Mouse (Mus musculus) embryonic facial prominence, embryonic 12.5 days (tissue): ENCODE data around the gene Rapgef4. TPM values are rescaled to one million over a fixed set of nuclear protein-coding genes. Genes with fewer than 3 reads are reported as not detected.
A peak's percentile ranks its signal among the peaks of the same experiment; 100 is the strongest.

ENCODE experiments used
- ATAC-seq: fragments of 200-750 bp; cut with Nextera tagmentation; 2 replicates; pipeline ENCODE4 v1.8.0; 2017; ENCODE audit not compliant: insufficient number of reproducible peaks, insufficient read depth, low FRiP score, low TSS enrichment
- H3K27ac ChIP-seq: fragments of 300-500 bp; sonication (generic); 2 replicates; pipeline ENCODE4 v1.5.1; 2016; ENCODE audit warnings: mild to moderate bottlenecking
- H3K27me3 ChIP-seq: fragments of 300-500 bp; sonication (generic); 2 replicates; pipeline ENCODE4 v1.6.1; 2016; ENCODE audit warnings: mild to moderate bottlenecking, moderate library complexity
- H3K36me3 ChIP-seq: fragments of 300-500 bp; sonication (generic); 2 replicates; pipeline ENCODE4 v1.6.1; 2016; ENCODE audit warnings: mild to moderate bottlenecking
- H3K4me1 ChIP-seq: fragments of 300-500 bp; sonication (generic); 2 replicates; pipeline ENCODE4 v1.6.1; 2016
- H3K4me2 ChIP-seq: fragments of 300-500 bp; sonication (generic); replicated peaks from 2 replicates; pipeline ENCODE4 v1.6.1; 2016; ENCODE audit warnings: mild to moderate bottlenecking, moderate library complexity
- H3K4me3 ChIP-seq: fragments of 300-500 bp; sonication (generic); 2 replicates; pipeline ENCODE4 v1.5.1; 2016; ENCODE audit warnings: mild to moderate bottlenecking
- H3K9ac ChIP-seq: fragments of 300-500 bp; sonication (generic); 2 replicates; pipeline ENCODE4 v1.6.1; 2016; ENCODE audit warnings: mild to moderate bottlenecking, moderate library complexity
- H3K9me3 ChIP-seq: fragments of 300-500 bp; sonication (generic); 2 replicates; pipeline ENCODE4 v1.6.1; 2016; ENCODE audit warnings: mild to moderate bottlenecking, moderate library complexity
- WGBS: fragments of 180-500 bp; shearing (Covaris S2); methylation state at CpG from one replicate; pipeline ENCODE4 v1.1.7; 2016; 5-methylcytosine and 5-hydroxymethylcytosine counted together
- polyA plus RNA-seq: library from polyadenylated mRNA; unstranded; fragments of >200 nt; fragmentation: Nextera tagmentation; extraction: Ambion mirVana; gene quantifications from 2 replicates; pipeline ENCODE4 v1.2.1, GENCODE M21; 2016

Rapgef4 gene
- polyA plus RNA-seq, 1 experiment from 2014 or later, result 3.1 TPM

DNA sequence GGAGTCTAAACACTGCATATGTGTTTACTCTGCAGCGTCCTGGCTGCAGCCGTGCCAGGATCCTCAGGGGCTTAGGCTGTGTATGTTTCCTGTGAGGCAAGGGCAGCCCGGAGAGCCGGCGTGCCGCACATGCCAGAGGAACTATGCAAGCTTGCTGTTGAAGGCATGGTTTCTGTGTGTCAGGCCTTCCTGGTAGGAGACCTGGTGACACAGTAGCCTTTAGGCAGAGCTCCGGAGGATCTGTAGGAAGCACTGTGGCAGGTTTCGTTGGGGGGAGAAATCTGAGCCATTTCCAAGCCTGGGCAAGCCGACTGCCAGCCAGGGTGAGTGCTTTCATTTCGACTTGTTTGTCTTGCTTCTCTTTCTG, 316.7 kb downstream of the Rapgef4 start:
- H3K27me3 ChIP-seq, result no peaks in the 10 kb centered on the region
- peak overlapping the region; percentile 38; the same call in 1 of the 2 replicates for H3K27ac ChIP-seq
- no peaks in the 10 kb centered on the region for H3K36me3 ChIP-seq
- no peak for ATAC-seq
- no peak overlapping the region for H3K4me2 ChIP-seq
- H3K4me3 ChIP-seq, result no peak overlapping the region
- 43% methylated on average over 10 of the region's 10 CpGs for WGBS
- H3K4me1 ChIP-seq, result peaks cover 11% of the 10 kb centered on the region; the same call in 1 of the 2 replicates
- no peak overlapping the region for H3K9ac ChIP-seq
- H3K9me3 ChIP-seq, result no peaks in the 10 kb centered on the region

DNA sequence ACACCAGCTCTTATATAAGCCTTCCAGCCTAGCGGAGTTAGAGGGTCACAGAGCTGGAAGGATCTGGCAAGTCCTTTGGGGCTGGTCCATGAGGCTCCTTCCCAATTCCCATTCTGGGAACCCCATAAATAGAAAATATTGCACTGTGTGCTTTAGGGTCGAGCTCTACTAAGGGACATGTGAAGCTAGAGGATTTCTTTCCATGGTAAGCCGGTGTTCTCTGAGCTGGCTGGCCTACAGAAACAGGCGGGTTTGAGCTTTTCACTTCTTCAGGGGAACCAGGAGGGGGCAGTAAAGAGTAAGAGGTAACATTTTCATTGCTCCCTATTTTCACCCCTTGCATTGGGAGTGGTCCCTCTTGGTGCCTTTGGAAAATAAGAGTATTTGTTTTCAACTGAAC, 317.4 kb downstream of the Rapgef4 start:
- H3K4me2 ChIP-seq, result no peak overlapping the region
- H3K27ac ChIP-seq, result no peak overlapping the region
- no peak overlapping the region for H3K4me3 ChIP-seq
- no peaks in the 10 kb centered on the region for H3K9me3 ChIP-seq
- peaks cover 11% of the 10 kb centered on the region; the same call in 1 of the 2 replicates for H3K4me1 ChIP-seq
- WGBS, result 63% methylated on average over 4 of the region's 4 CpGs
- H3K27me3 ChIP-seq, result no peaks in the 10 kb centered on the region
- no peak overlapping the region for H3K9ac ChIP-seq
- ATAC-seq, result no peak
- no peaks in the 10 kb centered on the region for H3K36me3 ChIP-seq

DNA sequence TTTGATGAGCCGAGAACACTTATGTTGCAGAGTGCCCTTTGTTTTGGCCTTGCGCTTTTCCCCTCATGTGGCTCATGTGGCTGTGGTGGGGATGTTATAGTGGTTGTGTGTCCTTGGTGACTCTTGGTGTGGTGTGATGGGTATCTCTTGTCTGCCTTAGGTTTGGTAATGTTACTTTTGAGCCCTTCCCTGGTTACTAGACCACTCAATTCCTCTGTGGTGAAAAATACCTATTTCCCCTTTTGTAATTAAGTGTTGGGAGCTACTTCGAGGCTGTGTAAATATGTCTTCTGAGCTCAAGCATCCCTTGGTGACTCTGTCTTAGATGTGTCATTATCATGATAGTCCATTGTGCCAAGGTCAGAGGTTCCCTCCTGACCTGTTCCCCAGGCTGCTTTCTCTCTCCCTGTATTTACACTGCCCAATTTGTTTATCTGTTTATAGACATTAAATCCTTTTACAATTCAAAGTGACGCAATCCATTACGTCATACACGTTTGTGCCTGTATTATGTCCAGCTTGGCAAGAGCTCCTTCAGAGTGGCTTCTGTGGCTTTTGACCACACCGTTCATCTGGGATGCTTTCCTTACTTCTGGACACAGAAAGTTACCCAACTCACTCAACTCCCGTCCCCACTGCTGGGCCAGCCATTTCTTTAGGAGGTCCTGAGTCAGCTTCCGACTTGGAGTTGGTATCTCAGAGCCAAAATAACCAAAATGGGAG, 320.3 kb downstream of the Rapgef4 start:
- Histone ChIP-seq H3K27ac (no peak overlapping the region), H3K9ac (no peak overlapping the region), H3K9me3 (no peaks in the 10 kb centered on the region), H3K4me2 (no peak overlapping the region), H3K4me1 (peaks cover 17% of the 10 kb centered on the region; the same call in 1 of the 2 replicates), H3K36me3 (no peaks in the 10 kb centered on the region), H3K27me3 (no peaks in the 10 kb centered on the region), H3K4me3 (no peak overlapping the region)
- no peak for ATAC-seq
- WGBS, result 88% methylated on average over 9 of the region's 9 CpGs

DNA sequence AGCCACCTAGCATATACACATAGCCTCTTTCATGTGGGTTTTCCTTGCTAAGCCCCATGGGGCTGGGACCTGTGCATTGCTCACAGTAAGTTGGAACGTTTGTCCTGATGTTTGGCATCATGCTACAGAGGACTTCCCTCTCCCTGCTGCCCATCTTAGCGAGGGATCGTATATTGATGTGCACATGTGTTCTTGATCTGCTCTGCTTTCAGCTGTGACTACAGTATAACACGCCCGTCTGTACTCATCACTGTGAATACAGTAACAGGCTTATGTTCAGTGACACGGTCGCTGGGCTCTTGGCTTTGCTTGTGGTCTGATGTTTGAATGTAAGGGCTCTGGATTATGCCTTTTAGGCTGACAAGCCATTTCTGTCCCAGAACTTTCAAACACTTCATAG, 324.7 kb downstream of the Rapgef4 start:
- Histone ChIP-seq H3K4me1 (peaks cover 6% of the 10 kb centered on the region; the same call in 1 of the 2 replicates), H3K27me3 (no peaks in the 10 kb centered on the region), H3K9me3 (no peaks in the 10 kb centered on the region), H3K27ac (no peak overlapping the region), H3K9ac (no peak overlapping the region), H3K36me3 (no peaks in the 10 kb centered on the region), H3K4me2 (no peak overlapping the region), H3K4me3 (no peak overlapping the region)
- WGBS, result 64% methylated on average over 7 of the region's 7 CpGs
- no peak for ATAC-seq

Other genes starting within 250 kb of the Rapgef4 start
- gene Itga6, start 235.6 kb upstream of the Rapgef4 start, polyA plus RNA-seq, result 39.8 and 43.4 TPM in 2 replicates
- 43.5 and 49.6 TPM in 2 replicates for gene Pdk1, start 108.0 kb upstream of the Rapgef4 start, polyA plus RNA-seq